Mouse (Mus musculus) midbrain, embryonic 13.5 days (tissue): ENCODE data around the gene Timm13. TPM values are rescaled to one million over a fixed set of nuclear protein-coding genes. Genes with fewer than 3 reads are reported as not detected.

Experiments used
- ATAC-seq: fragments of 200-750 bp; cut with Nextera tagmentation; 2 replicates; pipeline ENCODE4 v1.8.0; 2017; ENCODE audit warnings: mild to moderate bottlenecking, moderate TSS enrichment, moderate library complexity
- H3K27ac ChIP-seq: fragments of 300-500 bp; sonication (generic); 2 replicates; pipeline ENCODE4 v1.5.1; 2015; ENCODE audit warnings: inconsistent platforms, mild to moderate bottlenecking, moderate library complexity
- H3K27me3 ChIP-seq: fragments of 300-500 bp; sonication (generic); 2 replicates; pipeline ENCODE4 v1.6.1; 2015; ENCODE audit warnings: mild to moderate bottlenecking, inconsistent platforms
- H3K36me3 ChIP-seq: fragments of 300-500 bp; sonication (generic); 2 replicates; pipeline ENCODE4 v1.6.1; 2015; ENCODE audit warnings: mild to moderate bottlenecking, inconsistent platforms
- H3K4me1 ChIP-seq: fragments of 300-500 bp; sonication (generic); replicated peaks from 2 replicates; pipeline ENCODE4 v1.6.1; 2015; ENCODE audit warnings: inconsistent platforms
- H3K4me2 ChIP-seq: fragments of 300-500 bp; sonication (generic); replicated peaks from 2 replicates; pipeline ENCODE4 v1.6.1; 2015; ENCODE audit warnings: moderate library complexity, mild to moderate bottlenecking, inconsistent platforms
- H3K4me3 ChIP-seq: fragments of 300-500 bp; sonication (generic); replicated peaks from 2 replicates; pipeline ENCODE4 v1.5.1; 2015; ENCODE audit warnings: mild to moderate bottlenecking, inconsistent platforms
- H3K9ac ChIP-seq: fragments of 300-500 bp; sonication (generic); replicated peaks from 2 replicates; pipeline ENCODE4 v1.6.1; 2015; ENCODE audit warnings: mild to moderate bottlenecking, inconsistent platforms
- H3K9me3 ChIP-seq: fragments of 300-500 bp; sonication (generic); 2 replicates; pipeline ENCODE4 v1.6.1; 2016; ENCODE audit warnings: mild to moderate bottlenecking, inconsistent platforms
- WGBS: fragments of 180-500 bp; shearing (Covaris S2); methylation state at CpG from one replicate; pipeline ENCODE4 v1.1.7; 2015; 5-methylcytosine and 5-hydroxymethylcytosine counted together
- polyA plus RNA-seq: library from polyadenylated mRNA; unstranded; fragments of >200 nt; fragmentation: Nextera tagmentation; extraction: Ambion mirVana; gene quantifications from 2 replicates; pipeline ENCODE4 v1.2.1, GENCODE M21; 2015

Timm13 gene
- polyA plus RNA-seq, 1 experiment from 2014 or later = 331 TPM

GRCm38 (mm10) chr10:80899591-80900317 lies 1.0 kb downstream of the Timm13 start:
- H3K27ac ChIP-seq = peak overlapping the region; percentile 89
- ATAC-seq = no peak; the same call in 1 of the 2 replicates
- H3K36me3 ChIP-seq = peaks cover 51% of the 10 kb centered on the region
- peak overlapping the region; percentile 78 for H3K4me2 ChIP-seq
- H3K9ac ChIP-seq = peak overlapping the region; percentile 89
- no peaks in the 10 kb centered on the region for H3K9me3 ChIP-seq
- H3K4me3 ChIP-seq = peak overlapping the region; percentile 90
- peaks cover 19% of the 10 kb centered on the region for H3K4me1 ChIP-seq
- H3K27me3 ChIP-seq = no peaks in the 10 kb centered on the region
- WGBS = 14% methylated on average over 25 of the region's 25 CpGs

GRCm38 (mm10) chr10:80899074-80899473 lies 1.7 kb downstream of the Timm13 start:
- H3K27me3 ChIP-seq = no peaks in the 10 kb centered on the region
- peak overlapping the region; percentile 90 for H3K4me3 ChIP-seq
- H3K9ac ChIP-seq = peak overlapping the region; percentile 89; the same call in 1 of the 2 replicates
- WGBS = 90% methylated on average over 8 of the region's 8 CpGs
- peaks cover 44% of the 10 kb centered on the region for H3K36me3 ChIP-seq
- peaks cover 19% of the 10 kb centered on the region for H3K4me1 ChIP-seq
- no peak overlapping the region for H3K27ac ChIP-seq
- H3K9me3 ChIP-seq = no peaks in the 10 kb centered on the region
- no peak for ATAC-seq
- H3K4me2 ChIP-seq = peak overlapping the region; percentile 78

GRCm38 (mm10) chr10:80897861-80898510 lies 2.8 kb downstream of the Timm13 start:
- no peak overlapping the region for H3K27ac ChIP-seq
- no peaks in the 10 kb centered on the region for H3K27me3 ChIP-seq
- WGBS = 29% methylated on average over 41 of the region's 41 CpGs
- no peak overlapping the region for H3K4me3 ChIP-seq
- peak overlapping the region; percentile 39; the same call in 1 of the 2 replicates for H3K9ac ChIP-seq
- H3K4me1 ChIP-seq = peaks cover 19% of the 10 kb centered on the region
- H3K4me2 ChIP-seq = 0 out of 2 replicates have a peak overlapping the region, but pooled peaks have one; percentile 15
- H3K36me3 ChIP-seq = peaks cover 33% of the 10 kb centered on the region
- no peak for ATAC-seq
- no peaks in the 10 kb centered on the region for H3K9me3 ChIP-seq

GRCm38 (mm10) chr10:80896581-80897485 lies 3.9 kb downstream of the Timm13 start:
- H3K9me3 ChIP-seq = no peaks in the 10 kb centered on the region
- 72% methylated on average over 24 of the region's 24 CpGs for WGBS
- no peak overlapping the region for H3K27ac ChIP-seq
- H3K36me3 ChIP-seq = peaks cover 22% of the 10 kb centered on the region
- peaks cover 19% of the 10 kb centered on the region for H3K4me1 ChIP-seq
- no peak overlapping the region for H3K4me2 ChIP-seq
- no peaks in the 10 kb centered on the region for H3K27me3 ChIP-seq
- no peak overlapping the region for H3K4me3 ChIP-seq
- no peak overlapping the region for H3K9ac ChIP-seq
- ATAC-seq = no peak

- no peak overlapping the region for H3K9ac ChIP-seq
Measured at GRCm38 (mm10) chr10:80895697-80896096, 5.1 kb downstream of the Timm13 start.

GRCm38 (mm10) chr10:80895100-80895499 lies 5.7 kb downstream of the Timm13 start:
- H3K27me3 ChIP-seq = peaks cover 2% of the 10 kb centered on the region; the same call in 1 of the 2 replicates
- H3K36me3 ChIP-seq = peaks cover 21% of the 10 kb centered on the region
- no peak overlapping the region for H3K4me3 ChIP-seq
- H3K9me3 ChIP-seq = no peaks in the 10 kb centered on the region
- H3K27ac ChIP-seq = no peak overlapping the region
- peaks cover 19% of the 10 kb centered on the region for H3K4me1 ChIP-seq
- H3K9ac ChIP-seq = no peak overlapping the region
- ATAC-seq = no peak
- H3K4me2 ChIP-seq = no peak overlapping the region
- 89% methylated on average over 7 of the region's 7 CpGs for WGBS

More at GRCm38 (mm10) chr10:80895697-80896096, 5.1 kb downstream of the Timm13 start:
- 79% methylated on average over 6 of the region's 6 CpGs for WGBS
- ATAC-seq = no peak
- H3K4me3 ChIP-seq = no peak overlapping the region
- peaks cover 19% of the 10 kb centered on the region for H3K4me1 ChIP-seq
- H3K4me2 ChIP-seq = no peak overlapping the region
- no peaks in the 10 kb centered on the region for H3K9me3 ChIP-seq
- H3K27me3 ChIP-seq = no peaks in the 10 kb centered on the region
- H3K27ac ChIP-seq = no peak overlapping the region
- H3K36me3 ChIP-seq = peaks cover 21% of the 10 kb centered on the region

GRCm38 (mm10) chr10:80887181-80887580 lies 13.6 kb downstream of the Timm13 start:
- no peak overlapping the region for H3K9ac ChIP-seq
- H3K36me3 ChIP-seq = no peaks in the 10 kb centered on the region
- ATAC-seq = no peak
- H3K9me3 ChIP-seq = no peaks in the 10 kb centered on the region
- no peak overlapping the region for H3K27ac ChIP-seq
- peaks cover 24% of the 10 kb centered on the region for H3K27me3 ChIP-seq
- no peak overlapping the region for H3K4me2 ChIP-seq
- no peak overlapping the region for H3K4me3 ChIP-seq
- WGBS = 81% methylated on average over 11 of the region's 11 CpGs
- H3K4me1 ChIP-seq = no peaks in the 10 kb centered on the region

GRCm38 (mm10) chr10:80881301-80881700 lies 19.5 kb downstream of the Timm13 start:
- no peak overlapping the region for H3K4me2 ChIP-seq
- H3K27me3 ChIP-seq = no peaks in the 10 kb centered on the region
- H3K27ac ChIP-seq = no peak overlapping the region
- 0 out of 2 replicates have a peak, but pooled peaks cover 1% of the 10 kb centered on the region for H3K4me1 ChIP-seq
- H3K4me3 ChIP-seq = no peak overlapping the region
- 28% methylated on average over 10 of the region's 10 CpGs for WGBS
- no peaks in the 10 kb centered on the region for H3K9me3 ChIP-seq
- ATAC-seq = no peak
- no peak overlapping the region for H3K9ac ChIP-seq
- H3K36me3 ChIP-seq = no peaks in the 10 kb centered on the region

- no peak for ATAC-seq
Measured at GRCm38 (mm10) chr10:80880901-80881300, 19.9 kb downstream of the Timm13 start.

GRCm38 (mm10) chr10:80880131-80880641 lies 20.6 kb downstream of the Timm13 start:
- no peak for ATAC-seq
- 21% methylated on average over 5 of the region's 5 CpGs for whole genome bisulfite sequencing
- H3K4me1 ChIP-seq = 0 out of 2 replicates have a peak, but pooled peaks cover 3% of the 10 kb centered on the region

More at GRCm38 (mm10) chr10:80880901-80881300, 19.9 kb downstream of the Timm13 start:
- Histone ChIP-seq H3K4me3 (no peak overlapping the region), H3K27me3 (no peaks in the 10 kb centered on the region), H3K36me3 (no peaks in the 10 kb centered on the region), H3K9ac (no peak overlapping the region), H3K9me3 (no peaks in the 10 kb centered on the region), H3K4me1 (0 out of 2 replicates have a peak, but pooled peaks cover 3% of the 10 kb centered on the region), H3K4me2 (no peak overlapping the region), H3K27ac (no peak overlapping the region)
- WGBS = 74% methylated on average over 2 of the region's 2 CpGs

GRCm38 (mm10) chr10:80876594-80876993 lies 24.2 kb downstream of the Timm13 start:
- Histone ChIP-seq H3K4me2 (no peak overlapping the region), H3K27me3 (no peaks in the 10 kb centered on the region), H3K9me3 (no peaks in the 10 kb centered on the region), H3K9ac (no peak overlapping the region), H3K4me3 (no peak overlapping the region), H3K27ac (no peak overlapping the region), H3K36me3 (no peaks in the 10 kb centered on the region), H3K4me1 (0 out of 2 replicates have a peak, but pooled peaks cover 3% of the 10 kb centered on the region)
- ATAC-seq = no peak
- 24% methylated on average over 3 of the region's 3 CpGs for WGBS

More at GRCm38 (mm10) chr10:80880131-80880641, 20.6 kb downstream of the Timm13 start:
- H3K27ac ChIP-seq = no peak overlapping the region
- no peaks in the 10 kb centered on the region for H3K27me3 ChIP-seq
- no peak overlapping the region for H3K4me2 ChIP-seq
- H3K9me3 ChIP-seq = no peaks in the 10 kb centered on the region
- H3K9ac ChIP-seq = no peak overlapping the region
- no peaks in the 10 kb centered on the region for H3K36me3 ChIP-seq
- no peak overlapping the region for H3K4me3 ChIP-seq
